Mouse (Mus musculus) heart, adult 18-20 months (tissue): ENCODE results near the gene Sema4c. TPM values are rescaled to one million over a fixed set of nuclear protein-coding genes. Genes with fewer than 3 reads are reported as not detected.

Experiments used
- DNase-seq, 2 experiments: peaks; one replicate each; pipeline ENCODE4 v3.0.0; 2021 to 2022; ENCODE audit warnings: mixed read lengths in 1 of 2
- long read RNA-seq, 2 experiments: library from polyadenylated mRNA; stranded (forward); transcript quantifications; one replicate each; pipeline ENCODE4 v2.0.0; 2021
- total RNA-seq, 2 experiments: library from RNA; stranded (reverse); gene quantifications; 2 replicates each; pipeline ENCODE4 v1.2.3; 2021

Gene Sema4c
- total RNA-seq, result 10 to 100 TPM in 1 of 2 experiments, 1 to 10 TPM in 1; 9.2 to 10.4 TPM
- long read RNA-seq, experiment 1, result 0 reads
- long read RNA-seq, experiment 2, partial matches to known transcripts, result 0 of 1 reads
- long read RNA-seq, experiment 2, other reads (novel, unspliced or antisense), result 1 of 1 reads

- peak; percentile 84 for DNase-seq
These were observed at the start of gene Sema4c for GRCm38 (mm10) chr1:36558031-36558993. Sema4c (minus strand) TSS chr1:36558349.

GRCm38 (mm10) chr1:36606951-36607350, 48.8 kb upstream of the Sema4c start:
- peak in 1 of 2 experiments; percentile 40 for DNase-seq

DNA sequence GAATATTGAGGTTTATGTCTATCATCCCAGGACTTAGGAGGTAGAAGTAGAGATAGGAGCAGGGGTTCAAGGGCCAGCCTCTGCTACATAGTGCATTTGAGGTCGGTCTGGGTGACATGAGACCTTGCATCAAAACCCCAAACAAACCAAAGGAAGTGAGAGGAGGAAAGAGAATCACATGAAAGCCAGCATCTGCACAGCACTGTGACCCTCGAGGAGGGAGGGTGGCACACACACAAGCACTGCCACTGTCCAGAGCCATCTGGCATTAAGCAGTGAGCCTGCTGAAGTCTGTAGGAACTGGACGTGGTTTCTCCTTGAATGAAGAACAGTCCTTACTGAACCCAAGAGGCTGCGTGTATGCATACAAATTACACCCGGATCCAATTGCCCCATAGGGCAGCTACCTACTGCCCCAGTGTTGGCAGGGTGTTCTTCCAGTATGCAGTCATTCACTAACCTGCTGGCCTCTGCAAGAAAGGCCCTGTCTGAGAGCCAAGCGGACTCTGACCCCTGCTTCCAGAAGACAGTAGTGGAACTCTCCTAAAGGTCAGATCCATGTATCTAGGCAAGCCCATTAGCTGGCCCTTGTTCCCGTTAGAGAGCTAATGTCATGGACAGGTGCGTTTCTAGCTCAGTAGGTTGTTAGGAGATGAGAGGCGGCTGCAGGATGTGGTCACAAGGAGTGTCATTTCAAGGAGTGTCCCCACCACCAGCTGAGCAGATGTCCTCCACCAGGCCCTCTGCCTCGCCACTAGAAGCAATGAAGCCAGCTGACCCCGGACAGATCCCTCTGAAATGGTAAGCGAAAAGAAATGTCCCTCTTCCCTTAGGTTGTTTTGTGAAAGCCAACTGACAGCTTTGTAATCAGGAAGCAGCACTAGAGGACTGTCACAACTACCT, 46.4 kb upstream of the Sema4c start:
- no peak for DNase-seq

GRCm38 (mm10) chr1:36603361-36603760, 45.2 kb upstream of the Sema4c start:
- DNase-seq, result peak; percentile 74 to 79

DNA sequence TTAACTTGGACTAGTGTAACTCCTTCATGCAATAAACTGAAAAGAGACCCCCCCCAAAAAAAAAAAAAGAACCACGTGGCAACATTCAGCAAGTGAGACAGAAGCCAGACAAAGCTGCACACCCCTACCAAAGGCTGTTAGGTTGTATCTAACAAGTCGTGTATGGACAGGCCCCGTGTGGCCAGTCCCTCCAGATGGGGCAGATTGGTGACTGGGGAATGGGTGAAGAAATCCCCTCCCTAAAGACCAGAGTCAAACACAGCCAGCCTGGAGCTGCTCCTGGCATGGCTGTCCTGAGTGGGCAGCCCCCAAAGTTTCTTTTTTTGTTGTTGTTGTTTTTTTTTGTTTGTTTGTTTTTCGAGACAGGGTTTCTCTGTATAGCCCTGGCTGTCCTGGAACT, 44.1 kb upstream of the Sema4c start:
- no peak for DNase-seq

DNA sequence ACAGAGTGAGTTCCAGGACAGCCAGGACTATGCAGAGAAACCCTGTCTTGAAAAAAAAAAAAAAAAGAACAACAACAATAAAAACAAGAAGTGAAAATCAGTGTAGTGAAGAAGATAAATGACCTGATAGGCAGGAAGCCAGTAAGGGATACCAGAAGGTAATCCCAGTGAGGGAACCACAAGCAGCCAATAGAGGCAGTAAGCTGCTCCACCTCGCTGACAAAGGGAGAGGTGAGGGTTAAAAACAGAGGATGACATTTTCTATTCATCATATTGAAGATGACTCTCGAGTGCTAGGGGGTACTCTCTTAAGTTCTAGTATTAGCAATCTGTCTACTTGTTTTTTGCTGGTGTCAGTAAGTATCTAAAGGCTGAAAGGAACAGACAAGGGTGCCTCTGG, 40.3 kb upstream of the Sema4c start:
- DNase-seq, result no peak

DNA sequence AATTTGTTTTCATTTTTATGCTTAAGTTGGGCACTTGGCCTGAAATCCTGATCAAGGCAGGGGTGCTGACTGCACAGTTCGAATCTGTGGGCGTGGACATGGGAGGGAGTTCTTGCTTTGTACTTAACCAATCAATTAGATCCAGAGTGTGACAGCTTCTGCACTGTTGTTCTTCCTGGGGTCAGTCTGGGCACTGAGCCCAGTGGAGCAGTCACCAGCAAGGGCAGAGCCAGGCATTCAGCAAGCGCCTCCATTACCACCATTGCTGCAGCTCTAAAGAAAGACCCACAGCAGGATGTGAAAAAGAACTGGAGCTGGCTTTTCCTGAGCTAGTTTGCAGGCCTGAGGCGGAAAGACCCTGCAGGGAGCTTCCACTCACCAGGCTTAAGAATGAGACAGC, 38.0 kb upstream of the Sema4c start:
- DNase-seq, result peak; percentile 40 to 62

DNA sequence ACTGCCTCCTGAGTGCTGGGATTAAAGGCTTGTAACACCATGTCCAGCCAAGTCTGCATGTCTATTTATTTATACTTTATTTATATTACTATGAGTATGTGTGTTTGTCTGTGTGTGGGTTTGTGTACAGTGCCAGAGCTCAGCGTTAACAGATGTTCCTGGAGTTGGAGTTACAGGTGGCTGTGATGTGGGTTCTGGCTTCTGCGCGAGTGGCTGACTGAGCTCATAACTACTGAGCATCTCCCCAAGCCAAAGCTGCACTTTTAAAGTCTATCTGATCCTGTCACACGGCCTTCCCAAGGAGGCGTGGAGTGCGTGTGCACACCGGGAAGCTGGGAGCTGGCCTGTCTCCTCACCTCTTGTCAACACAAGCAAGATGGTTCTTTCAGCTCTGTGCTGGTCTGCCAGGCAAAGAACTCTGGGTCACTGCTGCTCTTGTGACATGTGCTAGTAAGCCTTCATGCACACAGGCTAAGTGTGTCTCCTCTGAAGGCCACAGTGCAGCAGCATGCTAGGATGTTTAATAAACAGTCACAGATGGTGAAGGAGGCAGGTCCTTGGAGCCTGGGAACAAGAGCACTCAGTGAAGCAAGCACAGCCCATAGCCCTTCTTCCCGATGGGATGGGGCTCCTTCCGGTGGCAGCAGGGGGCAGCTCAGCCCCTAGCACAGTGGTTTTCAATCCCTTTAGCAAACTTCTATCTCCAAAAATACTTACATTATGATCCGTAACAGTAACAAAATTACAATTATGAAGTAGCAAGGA, 37.2 kb upstream of the Sema4c start:
- no peak for DNase-seq

GRCm38 (mm10) chr1:36593099-36593498, 35.0 kb upstream of the Sema4c start:
- DNase-seq, result no peak

DNA sequence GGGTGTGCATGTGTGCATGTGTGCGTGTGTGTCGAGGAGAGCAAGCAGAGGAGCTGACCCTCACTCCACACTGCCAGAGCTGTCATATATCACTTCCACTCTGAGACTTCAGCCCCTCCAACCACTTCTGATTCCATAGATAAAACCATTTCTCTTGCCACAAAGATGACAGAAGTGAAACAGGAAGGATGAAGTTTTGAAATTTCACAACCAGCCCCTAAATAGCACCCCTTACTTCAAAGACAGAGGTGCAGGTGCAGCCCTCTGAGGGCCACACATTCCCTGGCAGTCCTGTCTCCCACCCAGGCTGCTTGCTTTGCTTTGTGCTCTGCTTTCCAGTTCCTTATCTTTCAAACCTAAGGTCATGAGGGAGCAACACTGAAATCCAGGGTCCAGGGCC, 33.3 kb upstream of the Sema4c start:
- DNase-seq, result no peak

GRCm38 (mm10) chr1:36590664-36591063, 32.5 kb upstream of the Sema4c start:
- DNase-seq, result no peak

GRCm38 (mm10) chr1:36589486-36589885, 31.3 kb upstream of the Sema4c start:
- DNase-seq, result peak; percentile 86 to 92

GRCm38 (mm10) chr1:36588476-36589450, 30.6 kb upstream of the Sema4c start:
- peak; percentile 66 to 68 for DNase-seq

GRCm38 (mm10) chr1:36587860-36588259, 29.7 kb upstream of the Sema4c start:
- no peak for DNase-seq

- DNase-seq, result no peak
These were observed 28.1 kb upstream of the Sema4c start for GRCm38 (mm10) chr1:36586288-36586687.

DNA sequence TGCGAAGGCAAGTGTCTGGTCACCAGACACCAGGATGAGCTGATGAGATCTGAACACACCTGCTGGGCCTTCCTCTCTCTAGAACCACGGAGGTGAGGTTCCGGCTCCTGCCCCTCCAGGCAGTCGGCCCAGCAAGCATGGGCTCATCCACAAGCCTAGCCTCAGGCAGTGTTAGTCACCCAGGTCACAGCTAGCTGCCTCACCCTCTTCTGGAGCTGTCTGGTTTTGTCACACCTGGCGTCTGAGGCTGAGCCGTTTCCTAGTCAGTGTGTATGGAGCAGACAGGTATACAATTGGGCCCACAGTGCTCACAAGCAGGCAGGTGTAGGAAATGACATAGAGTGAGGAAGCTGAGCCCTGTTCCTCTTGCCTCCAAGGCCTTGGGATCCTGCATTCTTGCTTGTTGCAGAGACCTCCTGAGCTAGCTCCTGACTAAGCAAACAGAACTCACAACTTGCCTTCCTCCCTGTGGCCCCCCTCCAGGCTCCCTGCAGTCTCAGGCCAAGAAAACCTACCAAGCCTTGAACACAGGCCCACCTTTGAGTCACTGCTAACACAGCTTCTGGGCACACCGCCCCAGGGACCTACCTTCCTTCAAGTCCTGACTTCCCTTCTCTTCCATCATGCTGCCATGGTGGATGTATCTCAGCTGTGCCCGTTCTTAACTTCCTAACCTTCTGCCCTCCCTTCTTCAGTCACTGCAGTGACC, 25.4 kb upstream of the Sema4c start:
- no peak for DNase-seq

DNA sequence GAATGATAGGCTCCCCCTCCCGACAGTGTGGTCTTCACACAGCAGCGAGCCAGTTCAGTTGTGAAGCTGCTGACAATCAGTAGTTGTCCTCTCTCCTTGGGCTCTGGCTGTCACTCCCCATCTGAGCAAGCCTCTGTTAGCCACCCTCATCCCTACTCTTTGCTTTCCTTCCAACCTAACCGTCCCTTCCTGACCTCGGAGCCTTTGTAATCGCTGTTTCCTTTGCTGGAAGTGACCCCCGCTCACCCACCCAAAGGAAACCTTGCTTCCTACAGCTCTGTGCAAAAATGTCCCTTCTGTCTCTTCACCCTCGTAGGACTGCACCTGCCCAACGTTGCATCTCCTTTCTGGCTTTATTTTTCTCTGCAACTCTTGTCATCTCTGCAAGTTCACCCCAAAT, 24.1 kb upstream of the Sema4c start:
- no peak for DNase-seq

GRCm38 (mm10) chr1:36581260-36581659, 23.1 kb upstream of the Sema4c start:
- peak; percentile 55 to 59 for DNase-seq

- peak; percentile 81 to 86 for DNase-seq
These were observed 22.4 kb upstream of the Sema4c start for GRCm38 (mm10) chr1:36580384-36581207.
